Mouse (Mus musculus): ENCODE data around the gene Scyl2.
"Not testable (repeated sequence)": the region's sequence is repeated elsewhere in the genome, so short reads cannot be mapped to it uniquely, and the experiment has no call there.

Gene Scyl2

GRCm38 (mm10) chr10:89685391-89686138 is 520 bp downstream of the Scyl2 start:
- Histone ChIP-seq H3K9me3 (ENCODE audit: low read length) (no peaks in the 10 kb centered on the region), H3K4me1 (replicated peaks; ENCODE audit: low read depth, low read length) (peaks cover 21% of the 10 kb centered on the region), H3K36me3 (ENCODE audit: insufficient read depth, low read length) (no peaks in the 10 kb centered on the region), H3K27me3 (ENCODE audit: insufficient read depth, low read length) (no peaks in the 10 kb centered on the region), H3K4me3 (replicated peaks; ENCODE audit: low read length) (peak overlapping the region; percentile 98)
- TF ChIP-seq NANOG (IDR thresholded peaks at IDR 0.05; ENCODE audit: borderline replicate concordance, low read length), result no peak

- no peak for TF ChIP-seq POU5F1 (IDR thresholded peaks at IDR 0.05; ENCODE audit: borderline replicate concordance, low read length)
- TF ChIP-seq CTCF (conservative IDR thresholded peaks at IDR 0.05; ENCODE audit: low read length), result no peak
- TF ChIP-seq NANOG (IDR thresholded peaks at IDR 0.05; ENCODE audit: borderline replicate concordance, low read length), result no peak
- Histone ChIP-seq H3K9me3 (ENCODE audit: low read length) (no peaks in the 10 kb centered on the region), H3K36me3 (ENCODE audit: insufficient read depth, low read length) (no peaks in the 10 kb centered on the region), H3K4me1 (replicated peaks; ENCODE audit: low read depth, low read length) (peaks cover 12% of the 10 kb centered on the region), H3K27me3 (ENCODE audit: insufficient read depth, low read length) (no peaks in the 10 kb centered on the region), H3K4me3 (replicated peaks; ENCODE audit: low read length) (no peak overlapping the region)
Measured at GRCm38 (mm10) chr10:89682961-89683360, 3.1 kb downstream of the Scyl2 start.

DNA sequence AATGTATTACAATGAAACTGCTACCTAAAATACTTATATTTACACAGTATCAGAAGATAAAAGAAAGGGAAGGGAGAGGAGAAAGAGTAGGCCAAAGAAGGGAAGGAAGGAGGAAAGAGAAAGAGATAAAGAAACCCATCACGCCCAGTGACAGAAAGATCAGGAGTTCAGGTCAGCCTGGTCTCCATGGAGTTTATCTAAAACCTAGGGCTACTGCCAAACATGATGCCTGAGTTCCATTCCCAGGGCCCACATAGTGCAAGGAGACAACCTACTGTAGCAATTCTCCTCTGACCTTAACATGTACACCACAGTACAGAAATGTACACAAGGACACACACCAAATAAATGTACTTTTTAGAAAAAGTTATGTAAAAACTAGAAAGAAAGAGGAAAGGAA is 3.9 kb downstream of the Scyl2 start:
- Histone ChIP-seq H3K27me3 (ENCODE audit: insufficient read depth, low read length) (no peaks in the 10 kb centered on the region), H3K4me1 (replicated peaks; ENCODE audit: low read depth, low read length) (peaks cover 17% of the 10 kb centered on the region), H3K9me3 (ENCODE audit: low read length) (no peaks in the 10 kb centered on the region), H3K36me3 (ENCODE audit: insufficient read depth, low read length) (no peaks in the 10 kb centered on the region), H3K4me3 (replicated peaks; ENCODE audit: low read length) (no peak overlapping the region)
- no peak for TF ChIP-seq NANOG (IDR thresholded peaks at IDR 0.05; ENCODE audit: borderline replicate concordance, low read length)
- no peak for TF ChIP-seq POU5F1 (IDR thresholded peaks at IDR 0.05; ENCODE audit: borderline replicate concordance, low read length)
- no peak for TF ChIP-seq CTCF (conservative IDR thresholded peaks at IDR 0.05; ENCODE audit: low read length)

- no peaks in the 10 kb centered on the region for H3K9me3 ChIP-seq (ENCODE audit: low read length)
- H3K4me1 ChIP-seq (replicated peaks; ENCODE audit: low read depth, low read length), result peaks cover 17% of the 10 kb centered on the region
- no peak for TF ChIP-seq POU5F1 (IDR thresholded peaks at IDR 0.05; ENCODE audit: borderline replicate concordance, low read length)
- no peak for TF ChIP-seq CTCF (conservative IDR thresholded peaks at IDR 0.05; ENCODE audit: low read length)
- no peak for TF ChIP-seq NANOG (IDR thresholded peaks at IDR 0.05; ENCODE audit: borderline replicate concordance, low read length)
- no peak overlapping the region for H3K4me3 ChIP-seq (replicated peaks; ENCODE audit: low read length)
- no peaks in the 10 kb centered on the region for H3K36me3 ChIP-seq (ENCODE audit: insufficient read depth, low read length)
- H3K27me3 ChIP-seq (ENCODE audit: insufficient read depth, low read length), result no peaks in the 10 kb centered on the region
Measured at GRCm38 (mm10) chr10:89681706-89682105, 4.4 kb downstream of the Scyl2 start.

- Histone ChIP-seq H3K4me1 (replicated peaks; ENCODE audit: low read depth, low read length) (peaks cover 12% of the 10 kb centered on the region), H3K27me3 (ENCODE audit: insufficient read depth, low read length) (no peaks in the 10 kb centered on the region), H3K9me3 (ENCODE audit: low read length) (no peaks in the 10 kb centered on the region), H3K36me3 (ENCODE audit: insufficient read depth, low read length) (no peaks in the 10 kb centered on the region), H3K4me3 (replicated peaks; ENCODE audit: low read length) (no peak overlapping the region)
- no peak for TF ChIP-seq POU5F1 (IDR thresholded peaks at IDR 0.05; ENCODE audit: borderline replicate concordance, low read length)
- no peak for TF ChIP-seq NANOG (IDR thresholded peaks at IDR 0.05; ENCODE audit: borderline replicate concordance, low read length)
- TF ChIP-seq CTCF (conservative IDR thresholded peaks at IDR 0.05; ENCODE audit: low read length), result no peak
Measured at GRCm38 (mm10) chr10:89680517-89680916, 5.6 kb downstream of the Scyl2 start.

DNA sequence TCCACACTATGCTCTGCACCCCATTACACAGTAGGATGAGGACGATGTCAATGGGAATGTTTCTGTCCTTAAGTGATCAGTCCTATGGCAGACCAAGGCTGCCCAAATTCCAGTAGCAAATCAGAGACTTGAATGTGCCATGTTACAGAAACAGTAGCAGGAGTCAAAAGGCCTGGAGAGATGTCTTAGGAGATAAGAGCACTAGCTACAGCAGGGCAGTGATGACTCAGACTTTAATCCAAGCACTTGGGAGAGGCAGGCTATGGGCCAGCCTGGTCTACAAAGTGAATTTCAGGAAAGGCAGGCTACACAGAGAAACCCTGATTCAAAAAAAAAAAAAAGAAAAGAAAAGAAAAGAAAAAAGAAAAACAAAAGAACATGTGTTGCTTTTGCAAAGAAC is 6.6 kb downstream of the Scyl2 start:
- H3K4me3 ChIP-seq (replicated peaks; ENCODE audit: low read length), result no peak overlapping the region
- H3K4me1 ChIP-seq (replicated peaks; ENCODE audit: low read depth, low read length), result peaks cover 5% of the 10 kb centered on the region
- no peaks in the 10 kb centered on the region for H3K36me3 ChIP-seq (ENCODE audit: insufficient read depth, low read length)
- no peaks in the 10 kb centered on the region for H3K27me3 ChIP-seq (ENCODE audit: insufficient read depth, low read length)
- TF ChIP-seq NANOG (IDR thresholded peaks at IDR 0.05; ENCODE audit: borderline replicate concordance, low read length) (no peak), CTCF (conservative IDR thresholded peaks at IDR 0.05; ENCODE audit: low read length) (no peak), POU5F1 (IDR thresholded peaks at IDR 0.05; ENCODE audit: borderline replicate concordance, low read length) (no peak)
- no peaks in the 10 kb centered on the region for H3K9me3 ChIP-seq (ENCODE audit: low read length)

GRCm38 (mm10) chr10:89678054-89678453 is 8.0 kb downstream of the Scyl2 start:
- Histone ChIP-seq H3K4me1 (replicated peaks; ENCODE audit: low read depth, low read length) (peaks cover 5% of the 10 kb centered on the region), H3K36me3 (ENCODE audit: insufficient read depth, low read length) (no peaks in the 10 kb centered on the region)
- TF ChIP-seq POU5F1 (IDR thresholded peaks at IDR 0.05; ENCODE audit: borderline replicate concordance, low read length) (no peak), CTCF (conservative IDR thresholded peaks at IDR 0.05; ENCODE audit: low read length) (no peak), NANOG (IDR thresholded peaks at IDR 0.05; ENCODE audit: borderline replicate concordance, low read length) (no peak)

DNA sequence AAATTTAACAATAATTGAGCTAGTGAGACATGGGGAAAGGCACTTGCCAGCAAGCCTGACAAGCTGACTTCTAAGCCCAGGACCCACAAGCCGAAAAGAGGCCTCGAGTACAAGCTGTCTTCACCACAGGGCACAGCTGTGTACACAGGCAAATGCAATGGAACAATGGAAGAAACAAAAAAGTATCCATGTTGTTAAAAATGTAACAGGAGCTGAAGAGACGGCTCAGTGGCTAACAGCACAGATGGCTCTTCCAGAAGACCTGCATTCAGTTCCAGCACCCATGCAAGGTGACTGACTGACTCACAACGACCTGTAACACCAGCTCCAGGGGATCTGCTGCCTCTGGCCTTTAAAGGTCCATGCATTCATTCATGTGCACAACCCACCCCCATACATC is 9.5 kb downstream of the Scyl2 start:
- no peaks in the 10 kb centered on the region for H3K27me3 ChIP-seq (ENCODE audit: insufficient read depth, low read length)
- TF ChIP-seq NANOG (IDR thresholded peaks at IDR 0.05; ENCODE audit: borderline replicate concordance, low read length) (no peak), POU5F1 (IDR thresholded peaks at IDR 0.05; ENCODE audit: borderline replicate concordance, low read length) (no peak), CTCF (conservative IDR thresholded peaks at IDR 0.05; ENCODE audit: low read length) (no peak)

More at GRCm38 (mm10) chr10:89678054-89678453, 8.0 kb downstream of the Scyl2 start:
- H3K27me3 ChIP-seq (ENCODE audit: insufficient read depth, low read length), result no peaks in the 10 kb centered on the region
- no peak overlapping the region for H3K4me3 ChIP-seq (replicated peaks; ENCODE audit: low read length)
- no peaks in the 10 kb centered on the region for H3K9me3 ChIP-seq (ENCODE audit: low read length)

GRCm38 (mm10) chr10:89670371-89670770 is 15.7 kb downstream of the Scyl2 start:
- H3K36me3 ChIP-seq (ENCODE audit: insufficient read depth, low read length); H3K27me3 ChIP-seq (ENCODE audit: insufficient read depth, low read length); H3K9me3 ChIP-seq (ENCODE audit: low read length); H3K4me3 ChIP-seq (replicated peaks; ENCODE audit: low read length); H3K4me1 ChIP-seq (replicated peaks; ENCODE audit: low read depth, low read length): not testable (repeated sequence)

More for the DNA sequence above, 9.5 kb downstream of the Scyl2 start:
- peaks cover 5% of the 10 kb centered on the region; the same call in 1 of the 2 replicates for H3K4me1 ChIP-seq (replicated peaks; ENCODE audit: low read depth, low read length)
- H3K4me3 ChIP-seq (replicated peaks; ENCODE audit: low read length), result no peak overlapping the region
- H3K9me3 ChIP-seq (ENCODE audit: low read length), result no peaks in the 10 kb centered on the region
- no peaks in the 10 kb centered on the region for H3K36me3 ChIP-seq (ENCODE audit: insufficient read depth, low read length)

Data from E14TG2a.4 (cell line).